Mouse (Mus musculus): ENCODE measurements around the gene Fam160a1.

Fam160a1 gene

DNA sequence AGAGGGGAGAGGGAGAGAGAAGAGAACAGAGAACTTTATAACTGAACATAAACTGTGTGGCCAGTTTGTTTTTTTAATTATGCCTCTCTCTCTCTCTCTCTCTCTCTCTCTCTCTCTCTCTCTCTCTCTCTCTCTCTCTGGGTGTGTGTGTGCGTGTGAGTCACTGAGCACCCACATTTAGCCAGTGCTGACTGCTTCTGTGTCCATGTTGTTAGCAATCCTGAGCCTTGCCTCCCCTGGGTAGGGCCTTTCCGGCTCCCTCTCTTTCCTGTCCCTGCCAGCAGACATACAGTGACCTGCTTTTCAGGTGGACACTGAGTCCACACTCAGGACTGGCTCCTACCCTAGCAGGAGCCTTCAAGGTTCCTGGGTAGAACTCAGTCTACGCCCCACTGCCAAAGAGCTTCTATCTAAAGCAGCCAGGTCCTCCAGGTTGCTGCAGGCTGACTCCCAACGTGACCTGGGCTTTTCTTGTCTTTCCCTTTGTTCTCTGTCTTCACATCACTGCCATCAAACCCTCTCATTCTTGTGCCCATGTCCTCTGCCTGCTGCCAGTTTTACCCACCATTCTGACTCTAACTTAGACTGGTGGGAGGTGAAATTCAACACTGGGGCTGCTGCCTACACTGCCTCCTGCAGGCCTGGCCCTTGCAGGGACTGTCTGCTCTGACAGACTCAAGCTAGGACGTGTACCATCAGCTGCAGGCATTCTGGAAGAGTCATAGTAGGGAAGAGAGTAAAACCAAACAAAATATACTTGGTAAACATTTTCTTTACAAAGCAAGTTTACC is 83.0 kb downstream of the Fam160a1 start:
- TF ChIP-seq GATA4 (IDR thresholded peaks at IDR 0.05; ENCODE audit: insufficient replicate concordance, low read length) = no peak

DNA sequence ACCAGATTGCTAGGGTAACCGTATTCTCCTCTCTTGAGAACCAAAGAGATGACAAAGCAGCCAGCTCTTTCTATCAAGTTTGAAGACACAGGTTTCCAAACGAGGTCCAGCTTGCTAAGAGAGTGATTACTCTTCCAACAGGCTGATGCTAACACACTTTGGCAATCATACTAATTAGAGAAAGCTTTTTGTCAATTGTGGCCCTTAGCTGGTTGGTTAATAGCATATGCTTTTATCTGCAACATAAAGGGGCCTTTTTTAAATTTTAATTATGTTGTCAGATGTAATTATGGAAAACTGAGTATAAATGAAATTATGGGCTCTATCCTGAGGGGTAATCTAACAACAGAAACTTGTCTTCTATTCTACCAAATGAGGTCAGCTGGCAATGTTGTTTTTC is 89.9 kb downstream of the Fam160a1 start:
- no peak for TF ChIP-seq GATA4 (IDR thresholded peaks at IDR 0.05; ENCODE audit: insufficient replicate concordance, low read length)

- no peak for TF ChIP-seq GATA4 (IDR thresholded peaks at IDR 0.05; ENCODE audit: insufficient replicate concordance, low read length)
Observed at GRCm38 (mm10) chr3:85725971-85726370, 91.1 kb downstream of the Fam160a1 start.

DNA sequence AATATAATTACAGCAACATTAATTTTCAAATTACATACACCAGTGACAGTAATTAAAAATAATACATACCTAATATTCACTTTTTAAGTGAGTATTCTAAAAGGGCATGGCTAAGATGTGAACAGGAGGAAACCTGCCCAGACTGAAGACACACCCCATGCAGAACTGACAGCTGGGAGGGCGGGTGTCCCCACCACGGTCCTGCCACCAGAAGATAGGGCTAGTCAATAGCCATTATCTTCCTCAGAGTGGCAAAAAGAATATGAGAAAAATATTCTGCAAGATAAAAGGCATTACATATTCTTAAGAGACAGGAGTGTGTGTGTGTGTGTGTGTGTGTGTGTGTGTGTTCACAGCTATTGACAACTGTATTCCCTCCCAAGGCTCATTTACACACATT is 92.0 kb downstream of the Fam160a1 start:
- no peak for TF ChIP-seq GATA4 (IDR thresholded peaks at IDR 0.05; ENCODE audit: insufficient replicate concordance, low read length)

- TF ChIP-seq GATA4 (IDR thresholded peaks at IDR 0.05; ENCODE audit: insufficient replicate concordance, low read length) = no peak
Observed at GRCm38 (mm10) chr3:85722581-85722980, 94.5 kb downstream of the Fam160a1 start.

- TF ChIP-seq GATA4 (IDR thresholded peaks at IDR 0.05; ENCODE audit: insufficient replicate concordance, low read length) = no peak
Observed at GRCm38 (mm10) chr3:85715764-85716297, 101.3 kb downstream of the Fam160a1 start.

GRCm38 (mm10) chr3:85713936-85714709 is 103.0 kb downstream of the Fam160a1 start:
- no peak for TF ChIP-seq GATA4 (IDR thresholded peaks at IDR 0.05; ENCODE audit: insufficient replicate concordance, low read length)

DNA sequence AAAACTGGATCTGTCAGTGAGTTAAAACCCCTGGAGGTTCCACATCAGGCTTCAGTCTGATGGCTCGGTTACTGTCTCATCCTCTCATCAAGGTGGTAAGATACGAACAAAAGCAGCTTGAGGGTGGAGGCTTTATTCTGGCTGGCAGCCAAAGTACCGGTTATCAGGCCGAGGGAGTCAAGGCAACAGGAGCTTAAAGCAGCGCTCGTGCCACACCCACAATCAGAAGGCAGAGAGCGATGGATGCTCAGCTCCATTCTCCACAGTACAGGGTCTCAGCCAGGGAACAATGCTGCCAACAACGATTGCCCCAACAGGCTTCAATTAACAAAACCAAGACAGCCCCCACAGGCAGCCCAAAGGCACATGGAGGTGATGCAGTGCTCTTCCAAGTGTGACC is 106.4 kb downstream of the Fam160a1 start:
- no peak for TF ChIP-seq GATA4 (IDR thresholded peaks at IDR 0.05; ENCODE audit: insufficient replicate concordance, low read length)

- TF ChIP-seq GATA4 (IDR thresholded peaks at IDR 0.05; ENCODE audit: insufficient replicate concordance, low read length) = no peak
Observed at GRCm38 (mm10) chr3:85707421-85707820, 109.7 kb downstream of the Fam160a1 start.

GRCm38 (mm10) chr3:85703141-85703882 is 113.8 kb downstream of the Fam160a1 start:
- TF ChIP-seq GATA4 (IDR thresholded peaks at IDR 0.05; ENCODE audit: insufficient replicate concordance, low read length) = no peak

- no peak for TF ChIP-seq GATA4 (IDR thresholded peaks at IDR 0.05; ENCODE audit: insufficient replicate concordance, low read length)
Observed at GRCm38 (mm10) chr3:85698496-85698895, 118.6 kb downstream of the Fam160a1 start.

DNA sequence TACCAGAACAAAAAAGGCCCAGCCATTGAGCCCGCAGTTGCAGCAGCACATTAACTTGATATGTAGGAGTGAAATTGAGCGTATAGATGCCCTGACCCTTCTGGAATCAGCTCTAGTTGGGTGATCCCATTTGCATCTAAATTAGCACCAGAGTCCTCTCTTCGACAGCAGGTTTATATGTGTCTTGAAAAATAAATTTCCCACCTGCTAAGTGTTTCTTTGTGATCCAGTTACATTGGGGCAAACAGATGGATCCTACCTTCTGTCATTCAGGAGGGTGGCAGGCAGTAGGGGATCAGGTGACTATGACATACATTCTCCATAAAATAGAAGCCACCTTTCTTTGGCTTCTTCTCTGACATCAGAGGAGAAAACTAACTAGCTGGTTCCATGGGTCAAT is 122.0 kb downstream of the Fam160a1 start:
- TF ChIP-seq GATA4 (IDR thresholded peaks at IDR 0.05; ENCODE audit: insufficient replicate concordance, low read length) = no peak

DNA sequence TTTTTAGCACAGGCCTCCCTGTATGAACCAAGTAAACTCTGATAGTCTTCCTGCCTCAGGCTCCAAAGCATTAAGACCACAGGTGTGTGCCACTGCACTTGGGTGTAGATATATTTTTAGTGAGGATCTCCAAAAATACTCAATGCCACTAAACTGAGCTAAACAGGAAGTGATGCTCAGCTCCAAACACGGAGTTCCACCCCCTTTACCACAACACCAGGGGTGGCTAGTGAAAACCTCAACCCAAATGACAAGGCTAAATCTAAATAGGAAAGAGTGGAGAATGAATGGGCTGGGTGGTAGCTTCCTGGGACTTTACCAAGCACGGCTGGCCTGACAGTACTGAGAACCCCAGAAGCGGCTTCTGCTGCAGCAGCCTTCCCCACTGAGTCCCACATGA is 124.1 kb downstream of the Fam160a1 start:
- TF ChIP-seq GATA4 (IDR thresholded peaks at IDR 0.05; ENCODE audit: insufficient replicate concordance, low read length) = no peak

- TF ChIP-seq GATA4 (IDR thresholded peaks at IDR 0.05; ENCODE audit: insufficient replicate concordance, low read length) = no peak
Observed at GRCm38 (mm10) chr3:85691134-85691533, 126.0 kb downstream of the Fam160a1 start.

- TF ChIP-seq GATA4 (IDR thresholded peaks at IDR 0.05; ENCODE audit: insufficient replicate concordance, low read length) = no peak
Observed at GRCm38 (mm10) chr3:85688341-85688740, 128.8 kb downstream of the Fam160a1 start.
